Mouse (Mus musculus): ENCODE measurements around the gene Cadm2.

GRCm38 (mm10) chr16:67003161-67003560 is 617.5 kb downstream of the Cadm2 start:
- TF ChIP-seq CTCF (IDR thresholded peaks at IDR 0.05; ENCODE audit: low read depth, low read length) (no peak), POLR2A (IDR thresholded peaks at IDR 0.05; ENCODE audit: extremely low read depth, insufficient read depth, low read length) (no peak)
